Mouse (Mus musculus) stomach, embryonic 16.5 days (tissue): ENCODE data around the gene Parp1. TPM values are rescaled to one million over a fixed set of nuclear protein-coding genes. Genes with fewer than 3 reads are reported as not detected.
"Not testable (repeated sequence)": the region's sequence is repeated elsewhere in the genome, so short reads cannot be mapped to it uniquely, and the experiment has no call there.

Experiments used
- ATAC-seq: fragments of 200-750 bp; cut with Nextera tagmentation; 2 replicates; pipeline ENCODE4 v1.8.0; 2017; ENCODE audit warnings: moderate number of reproducible peaks, moderate TSS enrichment; ENCODE audit not compliant: insufficient read depth, low FRiP score
- H3K27ac ChIP-seq: fragments of 300-500 bp; sonication (generic); 2 replicates; pipeline ENCODE4 v1.5.1; 2014; ENCODE audit warnings: low read length
- H3K27me3 ChIP-seq: fragments of 300-500 bp; sonication (generic); 2 replicates; pipeline ENCODE4 v1.6.1; 2014; ENCODE audit warnings: low read length, control low read depth, mixed read lengths; ENCODE audit not compliant: control insufficient read depth, insufficient read depth
- H3K36me3 ChIP-seq: fragments of 300-500 bp; sonication (generic); 2 replicates; pipeline ENCODE4 v1.6.1; 2014; ENCODE audit warnings: low read length; ENCODE audit not compliant: control insufficient read depth, insufficient read depth
- H3K4me1 ChIP-seq: fragments of 300-500 bp; sonication (generic); 2 replicates; pipeline ENCODE4 v1.6.1; 2014; ENCODE audit warnings: low read length, control low read depth, mixed read lengths; ENCODE audit not compliant: control insufficient read depth, insufficient read depth
- H3K4me2 ChIP-seq: fragments of 300-500 bp; sonication (generic); 2 replicates; pipeline ENCODE4 v1.6.1; 2014; ENCODE audit warnings: low read depth, low read length, mixed read lengths
- H3K4me3 ChIP-seq: fragments of 300-500 bp; sonication (generic); replicated peaks from 2 replicates; pipeline ENCODE4 v1.5.1; 2014; ENCODE audit warnings: mild to moderate bottlenecking, low read length
- H3K9ac ChIP-seq: fragments of 300-500 bp; sonication (generic); 2 replicates; pipeline ENCODE4 v1.6.1; 2014; ENCODE audit warnings: low read length
- H3K9me3 ChIP-seq: fragments of 300-500 bp; sonication (generic); replicated peaks from 2 replicates; pipeline ENCODE4 v1.6.1; 2016; ENCODE audit warnings: low read length, control low read depth; ENCODE audit not compliant: control insufficient read depth
- WGBS: fragments of 180-500 bp; shearing (Covaris S2); extraction: QIAGEN DNeasy Blood & Tissue Kit; methylation state at CpG from one replicate; pipeline ENCODE4 v1.1.7; 2014; 5-methylcytosine and 5-hydroxymethylcytosine counted together
- polyA plus RNA-seq: library from polyadenylated mRNA; unstranded; fragments of >200 nt; fragmentation: Nextera tagmentation; extraction: Ambion mirVana; gene quantifications from 2 replicates; pipeline ENCODE4 v1.2.1, GENCODE M21; 2015

Parp1 gene
- polyA plus RNA-seq, 1 experiment from 2014 or later: 105 TPM

GRCm38 (mm10) chr1:180571018-180571589 lies 2.4 kb downstream of the Parp1 start:
- Histone ChIP-seq H3K9ac (no peak overlapping the region), H3K4me2 (0 out of 2 replicates have a peak overlapping the region, but pooled peaks have one; percentile 96), H3K36me3 (peaks cover 7% of the 10 kb centered on the region), H3K27me3 (no peaks in the 10 kb centered on the region), H3K4me1 (peaks cover 19% of the 10 kb centered on the region), H3K27ac (no peak overlapping the region), H3K9me3 (no peaks in the 10 kb centered on the region), H3K4me3 (no peak overlapping the region)
- 76% methylated on average over 8 of the region's 8 CpGs for WGBS
- ATAC-seq: no peak

DNA sequence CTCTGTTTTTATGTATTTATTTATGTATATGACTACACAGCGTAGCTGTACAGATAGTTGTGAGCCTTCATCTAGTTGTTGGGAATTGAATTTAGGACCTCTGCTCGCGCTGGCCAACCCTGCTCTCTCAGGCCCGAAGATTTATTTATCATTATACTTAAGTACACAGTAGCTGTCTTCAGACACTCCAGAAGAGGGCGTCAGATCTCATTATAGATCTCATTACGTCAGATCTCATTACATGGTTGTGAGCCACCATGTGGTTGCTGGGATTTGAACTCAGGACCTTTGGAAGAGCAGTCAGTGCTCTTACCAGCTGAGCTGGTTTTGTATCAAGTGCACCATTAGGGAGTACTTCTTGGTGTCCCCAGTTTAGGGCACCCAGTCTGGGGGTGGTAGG lies 3.0 kb downstream of the Parp1 start:
- H3K4me1 ChIP-seq: peaks cover 19% of the 10 kb centered on the region
- WGBS: 80% methylated on average over 6 of the region's 6 CpGs
- not testable (repeated sequence) for H3K27ac ChIP-seq, ATAC-seq, H3K9me3 ChIP-seq, H3K4me2 ChIP-seq, H3K4me3 ChIP-seq, H3K27me3 ChIP-seq, H3K36me3 ChIP-seq, H3K9ac ChIP-seq

GRCm38 (mm10) chr1:180572154-180572553 lies 3.4 kb downstream of the Parp1 start:
- H3K27ac ChIP-seq: no peak overlapping the region
- no peaks in the 10 kb centered on the region for H3K27me3 ChIP-seq
- no peak overlapping the region for H3K4me2 ChIP-seq
- peaks cover 7% of the 10 kb centered on the region for H3K36me3 ChIP-seq
- no peak overlapping the region for H3K4me3 ChIP-seq
- peaks cover 19% of the 10 kb centered on the region for H3K4me1 ChIP-seq
- no peak overlapping the region for H3K9ac ChIP-seq
- WGBS: 86% methylated on average over 9 of the region's 9 CpGs
- H3K9me3 ChIP-seq: no peaks in the 10 kb centered on the region
- ATAC-seq: no peak

GRCm38 (mm10) chr1:180576524-180576923 lies 7.8 kb downstream of the Parp1 start:
- Histone ChIP-seq H3K4me2 (no peak overlapping the region), H3K27me3 (no peaks in the 10 kb centered on the region), H3K36me3 (peaks cover 20% of the 10 kb centered on the region), H3K9me3 (no peaks in the 10 kb centered on the region), H3K4me3 (no peak overlapping the region), H3K4me1 (0 out of 2 replicates have a peak, but pooled peaks cover 3% of the 10 kb centered on the region), H3K27ac (no peak overlapping the region), H3K9ac (no peak overlapping the region)
- 73% methylated on average over 3 of the region's 3 CpGs for WGBS
- no peak for ATAC-seq

DNA sequence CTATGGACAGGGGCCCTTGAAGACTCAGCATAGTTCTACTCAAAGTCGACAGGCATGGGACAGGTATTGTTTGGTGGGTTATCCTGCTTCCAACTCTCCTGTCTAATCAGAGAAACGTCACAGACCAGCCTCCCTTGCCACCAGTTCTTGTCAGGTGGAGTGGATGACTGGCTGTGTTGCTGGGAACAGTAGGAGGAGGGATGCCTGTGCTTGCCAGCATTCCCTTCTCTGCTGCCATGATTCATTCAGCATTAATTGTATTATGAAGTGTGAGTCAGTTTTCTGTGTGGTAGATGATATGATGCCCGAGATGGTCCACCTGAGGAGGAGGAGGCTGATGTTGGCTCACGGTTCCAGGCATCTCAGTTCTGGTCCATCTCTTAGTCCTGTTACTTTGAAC lies 9.1 kb downstream of the Parp1 start:
- Histone ChIP-seq H3K27me3 (no peaks in the 10 kb centered on the region), H3K4me2 (no peak overlapping the region), H3K4me1 (no peaks in the 10 kb centered on the region), H3K9ac (no peak overlapping the region), H3K36me3 (peaks cover 32% of the 10 kb centered on the region), H3K9me3 (no peaks in the 10 kb centered on the region), H3K27ac (no peak overlapping the region), H3K4me3 (no peak overlapping the region)
- no peak for ATAC-seq
- WGBS: 77% methylated on average over 4 of the region's 4 CpGs

GRCm38 (mm10) chr1:180587792-180588442 lies 19.2 kb downstream of the Parp1 start:
- Histone ChIP-seq H3K27me3 (no peaks in the 10 kb centered on the region), H3K9ac (no peak overlapping the region), H3K4me1 (no peaks in the 10 kb centered on the region), H3K9me3 (no peaks in the 10 kb centered on the region), H3K27ac (no peak overlapping the region), H3K4me2 (no peak overlapping the region), H3K36me3 (peaks cover 38% of the 10 kb centered on the region), H3K4me3 (no peak overlapping the region)
- ATAC-seq: no peak
- WGBS: 89% methylated on average over 17 of the region's 17 CpGs

GRCm38 (mm10) chr1:180600578-180600977 lies 31.9 kb downstream of the Parp1 start:
- 85% methylated on average over 6 of the region's 6 CpGs for WGBS
- no peak overlapping the region for H3K4me2 ChIP-seq
- H3K9ac ChIP-seq: no peak overlapping the region
- no peaks in the 10 kb centered on the region for H3K27me3 ChIP-seq
- no peak for ATAC-seq
- no peak overlapping the region for H3K27ac ChIP-seq
- peaks cover 19% of the 10 kb centered on the region; the same call in 1 of the 2 replicates for H3K36me3 ChIP-seq
- no peaks in the 10 kb centered on the region for H3K9me3 ChIP-seq
- H3K4me1 ChIP-seq: no peaks in the 10 kb centered on the region
- H3K4me3 ChIP-seq: no peak overlapping the region

GRCm38 (mm10) chr1:180601806-180602205 lies 33.1 kb downstream of the Parp1 start:
- ATAC-seq: no peak
- Histone ChIP-seq H3K4me2 (no peak overlapping the region), H3K4me1 (no peaks in the 10 kb centered on the region), H3K27me3 (no peaks in the 10 kb centered on the region), H3K9me3 (no peaks in the 10 kb centered on the region), H3K4me3 (no peak overlapping the region), H3K36me3 (peaks cover 15% of the 10 kb centered on the region; the same call in 1 of the 2 replicates), H3K9ac (no peak overlapping the region), H3K27ac (no peak overlapping the region)
- WGBS: 88% methylated on average over 6 of the region's 6 CpGs

GRCm38 (mm10) chr1:180604579-180604978 lies 35.9 kb downstream of the Parp1 start:
- no peak overlapping the region for H3K27ac ChIP-seq
- H3K9me3 ChIP-seq: no peaks in the 10 kb centered on the region
- no peaks in the 10 kb centered on the region for H3K27me3 ChIP-seq
- H3K4me3 ChIP-seq: no peak overlapping the region
- no peak for ATAC-seq
- H3K9ac ChIP-seq: no peak overlapping the region
- no peak overlapping the region for H3K4me2 ChIP-seq
- 0 out of 2 replicates have a peak, but pooled peaks cover under 1% of the 10 kb centered on the region for H3K36me3 ChIP-seq
- WGBS: 61% methylated on average over 4 of the region's 4 CpGs
- H3K4me1 ChIP-seq: no peaks in the 10 kb centered on the region
